Mouse (Mus musculus) intestine, postnatal 0 days (tissue): ENCODE results near the gene Maml3. TPM values are rescaled to one million over a fixed set of nuclear protein-coding genes. Genes with fewer than 3 reads are reported as not detected.

Source experiments
- ATAC-seq: fragments of 200-750 bp; cut with Nextera tagmentation; 2 replicates; pipeline ENCODE4 v1.8.0; 2017; ENCODE audit warnings: mild to moderate bottlenecking, moderate TSS enrichment, moderate library complexity
- H3K27ac ChIP-seq: fragments of 300-500 bp; sonication (generic); 2 replicates; pipeline ENCODE4 v1.5.1; 2014; ENCODE audit warnings: mild to moderate bottlenecking, low read depth, low read length, moderate library complexity
- H3K27me3 ChIP-seq: fragments of 300-500 bp; sonication (generic); replicated peaks from 2 replicates; pipeline ENCODE4 v1.6.1; 2014; ENCODE audit warnings: low read length, mixed read lengths; ENCODE audit not compliant: control insufficient read depth, insufficient read depth
- H3K36me3 ChIP-seq: fragments of 300-500 bp; sonication (generic); 2 replicates; pipeline ENCODE4 v1.6.1; 2014; ENCODE audit warnings: mild to moderate bottlenecking, moderate library complexity; ENCODE audit not compliant: control insufficient read depth, insufficient read depth
- H3K4me1 ChIP-seq: fragments of 300-500 bp; sonication (generic); replicated peaks from 2 replicates; pipeline ENCODE4 v1.6.1; 2014; ENCODE audit warnings: antibody characterized with exemption, low read length, mixed read lengths; ENCODE audit not compliant: control insufficient read depth, insufficient read depth
- H3K4me2 ChIP-seq: fragments of 300-500 bp; sonication (generic); replicated peaks from 2 replicates; pipeline ENCODE4 v1.6.1; 2014; ENCODE audit warnings: low read depth, mild to moderate bottlenecking, moderate library complexity
- H3K4me3 ChIP-seq: fragments of 300-500 bp; sonication (generic); 2 replicates; pipeline ENCODE4 v1.5.1; 2014; ENCODE audit warnings: low read depth, low read length
- H3K9ac ChIP-seq: fragments of 300-500 bp; sonication (generic); 2 replicates; pipeline ENCODE4 v1.6.1; 2014; ENCODE audit warnings: mild to moderate bottlenecking, low read depth, low read length
- H3K9me3 ChIP-seq: fragments of 300-500 bp; sonication (generic); 2 replicates; pipeline ENCODE4 v1.6.1; 2016; ENCODE audit warnings: mixed run types; ENCODE audit not compliant: control insufficient read depth
- CTCF ChIP-seq: sonication (generic); IDR thresholded peaks from 2 replicates; pipeline ENCODE4 v1.5.1; 2016; ENCODE audit warnings: low read depth, mild to moderate bottlenecking, control low read depth, antibody characterized with exemption, moderate library complexity
- WGBS: fragments of 180-500 bp; shearing (Covaris S2); extraction: QIAGEN DNeasy Blood & Tissue Kit; methylation state at CpG from one replicate; pipeline ENCODE4 v1.1.7; 2014; 5-methylcytosine and 5-hydroxymethylcytosine counted together
- polyA plus RNA-seq: library from polyadenylated mRNA; unstranded; fragments of >200 nt; fragmentation: Nextera tagmentation; extraction: Ambion mirVana; gene quantifications from 2 replicates; pipeline ENCODE4 v1.2.1, GENCODE M21; 2015

The Maml3 gene
- polyA plus RNA-seq, 1 experiment from 2014 or later, result 2.0 TPM

DNA sequence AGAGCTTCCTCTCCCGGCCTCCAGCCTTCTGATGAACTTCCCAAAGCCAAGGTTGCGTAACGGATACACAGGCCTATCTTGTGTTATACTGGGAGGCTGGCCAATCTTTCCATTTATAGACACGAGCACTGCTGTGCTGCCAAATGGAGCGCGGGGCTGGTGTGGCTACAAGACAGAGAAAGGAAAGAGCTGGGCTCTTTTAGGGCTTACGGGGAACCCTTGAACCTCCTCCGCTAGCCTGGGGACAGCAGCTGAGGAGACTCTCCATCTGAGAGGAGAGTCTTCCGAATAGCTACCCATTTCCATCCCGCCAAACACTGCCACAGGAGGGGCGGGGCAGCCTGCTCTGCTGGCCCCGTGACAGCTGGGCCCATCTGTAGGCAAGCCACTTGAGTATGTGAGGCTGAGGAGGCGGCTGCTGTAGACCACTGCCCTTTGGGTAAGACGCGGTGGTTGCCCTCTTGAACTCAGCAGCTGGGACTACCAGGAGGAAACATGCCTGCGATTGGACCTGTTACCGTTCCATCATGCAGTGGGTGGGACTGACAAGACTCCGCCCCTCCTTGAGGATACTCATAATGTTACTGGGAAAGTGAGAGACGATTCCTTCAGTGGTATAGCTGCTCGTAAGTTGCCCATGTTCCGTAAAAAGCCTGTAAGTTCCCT is 396.0 kb downstream of the Maml3 start:
- H3K36me3 ChIP-seq, result no peaks in the 10 kb centered on the region
- ATAC-seq, result peak; percentile 61; the same call in 1 of the 2 replicates
- TF ChIP-seq CTCF, result no peak
- H3K4me3 ChIP-seq, result peak overlapping the region; percentile 4; the same call in 1 of the 2 replicates
- 48% methylated on average over 21 of the region's 21 CpGs for WGBS
- no peaks in the 10 kb centered on the region for H3K4me1 ChIP-seq
- H3K9me3 ChIP-seq, result no peaks in the 10 kb centered on the region; the same call in 1 of the 2 replicates
- peak overlapping the region; percentile 74 for H3K27ac ChIP-seq
- H3K4me2 ChIP-seq, result peak overlapping the region; percentile 45
- no peaks in the 10 kb centered on the region for H3K27me3 ChIP-seq
- no peak overlapping the region for H3K9ac ChIP-seq

DNA sequence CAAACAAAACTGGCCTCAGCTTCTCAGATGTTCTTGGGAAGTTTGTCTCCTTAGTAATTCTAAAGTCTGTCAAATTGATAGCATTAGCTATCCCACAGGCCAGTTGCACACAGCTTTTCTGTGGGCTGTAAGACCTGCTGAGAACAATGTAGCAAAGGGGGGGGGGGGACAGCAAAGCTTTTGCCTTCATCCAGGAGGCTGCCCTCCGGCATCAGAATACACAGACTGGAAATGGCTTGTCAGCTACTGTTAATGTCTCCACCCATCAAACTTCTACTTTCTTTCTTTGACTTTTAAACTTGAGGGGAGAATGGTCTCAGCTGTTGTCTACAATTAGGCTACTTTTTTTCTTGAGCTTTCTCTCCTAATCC is 396.5 kb downstream of the Maml3 start:
- Histone ChIP-seq H3K27me3 (no peaks in the 10 kb centered on the region), H3K9ac (no peak overlapping the region), H3K4me1 (no peaks in the 10 kb centered on the region), H3K9me3 (no peaks in the 10 kb centered on the region; the same call in 1 of the 2 replicates), H3K4me2 (no peak overlapping the region), H3K4me3 (no peak overlapping the region), H3K27ac (peak overlapping the region; percentile 74; the same call in 1 of the 2 replicates), H3K36me3 (no peaks in the 10 kb centered on the region)
- ATAC-seq, result no peak
- no peak for TF ChIP-seq CTCF
- 67% methylated on average over 1 of the region's 1 CpGs for WGBS

DNA sequence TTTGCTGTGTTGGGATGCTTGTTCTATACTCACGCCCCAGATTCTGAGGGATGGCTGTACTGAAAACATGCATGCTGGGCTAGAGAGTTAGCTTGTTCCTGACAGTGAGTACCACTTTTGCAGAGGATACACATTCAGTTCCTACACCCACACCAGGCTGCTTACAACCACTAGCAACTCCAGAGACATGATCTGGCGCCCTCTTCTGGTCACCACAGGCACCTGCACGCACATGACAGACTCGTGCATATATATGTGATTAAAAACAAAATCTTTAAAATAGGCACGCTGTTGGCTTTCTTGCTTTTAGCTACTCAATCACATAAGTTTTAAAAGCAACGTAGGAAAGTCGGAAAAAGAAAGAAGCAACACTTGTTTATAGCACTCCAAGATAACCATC is 399.7 kb downstream of the Maml3 start:
- Histone ChIP-seq H3K27ac (no peak overlapping the region), H3K36me3 (no peaks in the 10 kb centered on the region), H3K27me3 (no peaks in the 10 kb centered on the region), H3K4me1 (peaks cover 3% of the 10 kb centered on the region; the same call in 1 of the 2 replicates), H3K9me3 (no peaks in the 10 kb centered on the region; the same call in 1 of the 2 replicates), H3K9ac (no peak overlapping the region), H3K4me3 (no peak overlapping the region), H3K4me2 (no peak overlapping the region)
- WGBS, result 84% methylated on average over 7 of the region's 7 CpGs
- TF ChIP-seq CTCF, result peak; percentile 67
- no peak for ATAC-seq

GRCm38 (mm10) chr3:51703478-51703877 is 401.4 kb downstream of the Maml3 start:
- Histone ChIP-seq H3K4me2 (no peak overlapping the region), H3K27ac (no peak overlapping the region), H3K36me3 (no peaks in the 10 kb centered on the region), H3K4me3 (no peak overlapping the region), H3K27me3 (no peaks in the 10 kb centered on the region), H3K9ac (no peak overlapping the region), H3K4me1 (peaks cover 3% of the 10 kb centered on the region; the same call in 1 of the 2 replicates), H3K9me3 (no peaks in the 10 kb centered on the region; the same call in 1 of the 2 replicates)
- ATAC-seq, result no peak
- no peak for TF ChIP-seq CTCF
- 89% methylated on average over 8 of the region's 8 CpGs for WGBS

DNA sequence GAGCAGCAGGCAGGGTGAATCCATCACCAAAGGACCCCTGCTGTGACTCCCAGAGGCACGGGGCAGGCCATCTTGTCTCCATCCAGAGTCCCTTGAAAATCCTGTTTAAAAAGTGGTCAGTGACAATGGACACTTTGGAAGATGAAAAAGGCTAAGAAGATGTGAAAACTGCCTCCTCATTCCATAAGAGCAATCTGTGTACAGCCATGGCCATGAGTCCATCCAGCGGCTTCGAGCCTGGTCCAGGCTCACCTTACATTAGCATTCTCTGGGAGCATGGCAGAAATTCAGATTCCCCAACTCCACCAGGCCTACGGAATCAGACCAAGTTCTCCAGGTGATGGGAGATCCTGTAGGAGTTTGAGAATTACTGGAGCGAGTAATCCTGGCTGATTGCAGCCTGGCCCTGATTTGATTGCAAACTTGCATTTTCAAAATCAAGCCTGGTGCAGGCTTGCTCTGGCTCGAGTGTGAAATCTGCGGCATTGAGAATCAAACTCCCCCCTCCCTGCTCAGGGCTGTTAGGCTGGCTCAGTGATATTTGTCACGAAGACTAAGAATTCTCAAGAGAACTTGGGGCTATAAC is 402.1 kb downstream of the Maml3 start:
- H3K9me3 ChIP-seq, result no peaks in the 10 kb centered on the region; the same call in 1 of the 2 replicates

DNA sequence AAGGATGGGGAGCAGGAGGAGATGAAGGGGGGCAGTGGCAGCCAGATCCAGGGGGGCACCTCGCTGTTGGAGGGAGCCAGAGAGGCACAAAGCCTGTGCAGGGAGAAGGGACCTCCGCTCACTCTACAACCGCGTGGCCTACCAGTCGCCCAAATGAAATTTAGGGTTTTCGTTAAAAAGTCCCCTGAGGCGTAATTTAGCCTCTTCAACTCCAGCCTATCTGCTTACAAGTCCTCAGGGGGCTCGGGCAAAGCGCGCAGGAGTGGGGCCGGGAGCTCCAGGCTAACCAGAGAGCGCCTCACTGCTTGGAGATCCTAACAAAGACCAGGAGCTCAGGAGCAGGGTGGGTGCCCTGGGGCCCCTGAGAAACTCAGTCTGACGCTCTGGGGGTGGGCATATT is 402.9 kb downstream of the Maml3 start:
- no peaks in the 10 kb centered on the region for H3K36me3 ChIP-seq
- H3K4me3 ChIP-seq, result peak overlapping the region; percentile 33; the same call in 1 of the 2 replicates
- no peak overlapping the region for H3K27ac ChIP-seq
- TF ChIP-seq CTCF, result no peak
- no peaks in the 10 kb centered on the region for H3K27me3 ChIP-seq
- WGBS, result 30% methylated on average over 13 of the region's 13 CpGs
- H3K4me2 ChIP-seq, result peak overlapping the region; percentile 73
- H3K4me1 ChIP-seq, result peaks cover 3% of the 10 kb centered on the region; the same call in 1 of the 2 replicates
- H3K9ac ChIP-seq, result no peak overlapping the region
- H3K9me3 ChIP-seq, result no peaks in the 10 kb centered on the region; the same call in 1 of the 2 replicates
- peak; percentile 9 for ATAC-seq

More for the DNA sequence above, 402.1 kb downstream of the Maml3 start:
- Histone ChIP-seq H3K9ac (no peak overlapping the region), H3K4me3 (no peak overlapping the region), H3K27me3 (no peaks in the 10 kb centered on the region), H3K36me3 (no peaks in the 10 kb centered on the region), H3K4me2 (no peak overlapping the region), H3K4me1 (peaks cover 3% of the 10 kb centered on the region; the same call in 1 of the 2 replicates), H3K27ac (no peak overlapping the region)
- no peak for ATAC-seq
- no peak for TF ChIP-seq CTCF
- 93% methylated on average over 8 of the region's 8 CpGs for WGBS
